Comparison of ENCODE assay signal across 13 mouse cellular contexts in genomic region chr10:84772380-84773130, GRCm38 (mm10). TPM values are rescaled to one million over a fixed set of nuclear protein-coding genes. Genes with fewer than 3 reads are reported as not detected.
DNase-seq lines count a peak whose midpoint lies in the region; ATAC-seq and TF ChIP-seq lines count a peak whose summit lies in the region.
"Had no signal": no experiment of that assay in that cellular context is flagged by ENCODE, and none has a peak within 500 bp of the region (broad histone marks: within the 10 kb centered on the region; RNA-seq: fewer than 3 reads in every experiment).

No protein-coding gene starts in this region.

- H3K36me3 ChIP-seq in heart, embryonic 12.5 days = no peaks in the 10 kb centered on the region
- no peaks in the 10 kb centered on the region for H3K36me3 ChIP-seq in kidney, embryonic 15.5 days
- H3K36me3 ChIP-seq: G1E; lung, embryonic 15.5 days had no signal

- no peak overlapping the region for H3K4me2 ChIP-seq in heart, embryonic 12.5 days
- H3K4me2 ChIP-seq in kidney, embryonic 15.5 days = no peak overlapping the region
- H3K4me2 ChIP-seq: lung, embryonic 15.5 days had no signal

- DNase-seq in layer of hippocampus, adult 9-11 months = peak; percentile 52
- no peak for DNase-seq in layer of hippocampus, postnatal 36 days
- DNase-seq in cerebellum, adult 2 months = peak; percentile 51 to 75
- DNase-seq in right cerebral cortex, postnatal 25 days = peak; percentile 35
- DNase-seq: adrenal gland, adult 2 months; thymus, postnatal 4 days had no signal

- no peak overlapping the region for H3K9ac ChIP-seq in heart, embryonic 12.5 days
- no peak overlapping the region for H3K9ac ChIP-seq in kidney, embryonic 15.5 days
- H3K9ac ChIP-seq: lung, embryonic 15.5 days had no signal

- H3K4me1 ChIP-seq in cerebellum, adult 2 months (ENCODE audit: control insufficient read depth, insufficient read depth, low read length) = peaks cover 11% of the 10 kb centered on the region
- peaks cover 24% of the 10 kb centered on the region for H3K4me1 ChIP-seq in heart, embryonic 12.5 days (replicated peaks)
- H3K4me1 ChIP-seq in kidney, embryonic 15.5 days = no peaks in the 10 kb centered on the region

- H3K9me3 ChIP-seq in heart, embryonic 12.5 days (replicated peaks) = no peaks in the 10 kb centered on the region
- no peaks in the 10 kb centered on the region for H3K9me3 ChIP-seq in kidney, embryonic 15.5 days (replicated peaks)
- H3K9me3 ChIP-seq: G1E; lung, embryonic 15.5 days had no signal

- no peak overlapping the region for H3K4me3 ChIP-seq in cerebellum, adult 2 months (replicated peaks; ENCODE audit: insufficient read depth, low read depth, low read length)
- H3K4me3 ChIP-seq in heart, embryonic 12.5 days = no peak overlapping the region
- H3K4me3 ChIP-seq in kidney, embryonic 15.5 days (replicated peaks) = no peak overlapping the region
- H3K4me3 ChIP-seq: lung, embryonic 15.5 days had no signal

- H3K27me3 ChIP-seq in cerebellum, adult 2 months (ENCODE audit: control insufficient read depth, insufficient read depth, low read length) = no peaks in the 10 kb centered on the region
- H3K27me3 ChIP-seq in heart, embryonic 12.5 days (replicated peaks) = peaks cover 9% of the 10 kb centered on the region; the same call in 1 of the 2 replicates
- H3K27me3 ChIP-seq in kidney, embryonic 15.5 days = peaks cover 6% of the 10 kb centered on the region; the same call in 1 of the 2 replicates
- H3K27me3 ChIP-seq: lung, embryonic 15.5 days had no signal

- ATAC-seq in heart, embryonic 12.5 days (ENCODE audit: insufficient number of reproducible peaks, low FRiP score) = no peak
- ATAC-seq in kidney, embryonic 15.5 days (replicated peaks; ENCODE audit: low FRiP score) = no peak
- ATAC-seq in inflammation-experienced regulatory T-cells, adult 6 months = no peak
- ATAC-seq: forebrain, embryonic 14.5 days; intestine, postnatal 0 days had no signal

- TF ChIP-seq POLR2A in cerebellum, adult 2 months (IDR thresholded peaks at IDR 0.05; ENCODE audit: borderline replicate concordance, insufficient read depth, low read length) = no peak

- TF ChIP-seq CTCF in cerebellum, adult 2 months (IDR thresholded peaks at IDR 0.05; ENCODE audit: borderline replicate concordance, insufficient read depth, low read depth, low read length) = no peak

- H3K27ac ChIP-seq in cerebellum, adult 2 months (ENCODE audit: insufficient read depth, low read length) = no peak overlapping the region
- 0 out of 2 replicates have a peak overlapping the region, but pooled peaks have one; percentile 25 for H3K27ac ChIP-seq in heart, embryonic 12.5 days (ENCODE audit: poor library complexity, severe bottlenecking)
- H3K27ac ChIP-seq in kidney, embryonic 15.5 days = no peak overlapping the region
- H3K27ac ChIP-seq: lung, embryonic 15.5 days had no signal

- WGBS in cerebellum, adult 2 months = 22% methylated on average over 4 of the region's 4 CpGs
- WGBS in heart, embryonic 12.5 days = 50% methylated on average over 4 of the region's 4 CpGs
- WGBS in kidney, embryonic 15.5 days = 84% methylated on average over 4 of the region's 4 CpGs

RNA-seq across cellular contexts. Expression of gene Rfx4, which starts 16.7 kb away (rescaled TPM):
- total RNA-seq in layer of hippocampus, postnatal 36 days (2021) = 10 to 100 TPM; 11.1 to 11.2 TPM
- 16.9 and 17.0 TPM in 2 replicates for polyA plus RNA-seq in cerebellum, adult 2 months (2012; rRNA removed)
- polyA plus RNA-seq in heart, embryonic 12.5 days (2016; fragmentation: Nextera tagmentation; extraction: Ambion mirVana) = 0.19 and 0.42 TPM in 2 replicates
- polyA plus RNA-seq in kidney, embryonic 15.5 days (2015; fragmentation: Nextera tagmentation; extraction: Ambion mirVana) = 0.14 and 0.17 TPM in 2 replicates
- polyA plus RNA-seq in inflammation-experienced regulatory T-cells, adult 6 months (2017; shearing (Covaris generic)) = under 1 TPM in 1 of 3 experiments, not detected in 2; 0.18 TPM
- total RNA-seq: G1E had no signal
- polyA plus RNA-seq: adrenal gland, adult 2 months; G1E; intestine, postnatal 0 days; lung, embryonic 15.5 days had no signal

Comparison
In these comparisons a context has a peak if more than half of its experiments do, and no peak if none do; other contexts are left out.
1. DNase-seq: peak in layer of hippocampus, adult 9-11 months (single experiment), cerebellum, adult 2 months (2 of 2) and right cerebral cortex, postnatal 25 days (single experiment); none in layer of hippocampus, postnatal 36 days (0 of 2).
2. RNA of gene Rfx4, which starts 16.7 kb away (polyA plus RNA-seq): 16.9 to 17.0 TPM in cerebellum, adult 2 months; 0.19 to 0.42 TPM in heart, embryonic 12.5 days, 0.14 to 0.17 TPM in kidney, embryonic 15.5 days and 0.18 TPM in inflammation-experienced regulatory T-cells, adult 6 months; every median in the first group is over 10 times any median in the second.